Mouse (Mus musculus) erythroblast, embryonic 14.5 days (primary cell): Measurements from ENCODE around the gene Bbs5.

Source experiments
- GATA1 ChIP-seq: IDR thresholded peaks from 2 replicates; pipeline ENCODE4 v1.6.1; 2012; ENCODE audit warnings: low read length, inconsistent platforms, mixed read lengths
- TAL1 ChIP-seq: IDR thresholded peaks from 3 replicates; pipeline ENCODE4 v1.6.1; 2012; ENCODE audit warnings: low read length, inconsistent platforms, mixed read lengths

DNA sequence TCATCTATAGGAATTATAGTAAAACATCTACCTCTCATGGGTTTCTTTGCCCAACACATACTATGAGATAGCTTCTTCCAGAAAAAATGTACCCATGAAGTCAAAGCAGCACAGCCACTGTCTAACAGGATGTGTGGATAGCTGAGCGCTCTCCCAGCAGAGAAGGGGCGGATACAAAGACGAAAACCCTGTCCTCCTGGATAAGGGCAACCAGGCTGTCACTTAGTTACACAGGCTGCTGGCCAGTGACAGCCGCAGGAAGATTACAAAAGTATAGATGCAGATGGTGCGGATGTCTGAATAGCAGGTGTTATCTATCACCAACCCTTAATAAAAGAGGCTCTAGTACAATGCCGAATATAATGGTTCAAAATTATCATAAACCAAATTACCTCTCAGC is 43.9 kb downstream of the Bbs5 start:
- TF ChIP-seq GATA1 (no peak), TAL1 (no peak)
